Mouse (Mus musculus): ENCODE data around the gene Fetub. TPM values are rescaled to one million over a fixed set of nuclear protein-coding genes. Genes with fewer than 3 reads are reported as not detected.

The Fetub gene
- polyA plus RNA-seq, 1 experiment from 2014 or later: not detected

- Histone ChIP-seq H3K4me1 (ENCODE audit: insufficient read depth) (no peaks in the 10 kb centered on the region), H3K27ac (ENCODE audit: low read depth) (no peak within 1 kb of the TSS), H3K36me3 (ENCODE audit: insufficient read depth) (no peaks in the 10 kb centered on the region), H3K27me3 (ENCODE audit: insufficient read depth, low read length) (no peaks in the 10 kb centered on the region), H3K4me2 (no peak within 1 kb of the TSS), H3K9me3 (ENCODE audit: low read depth, low read length) (no peaks in the 10 kb centered on the region), H3K9ac (no peak within 1 kb of the TSS), H3K4me3 (ENCODE audit: low read depth, low read length) (no peak within 1 kb of the TSS)
- 83% methylated on average over 11 of the region's 11 CpGs for WGBS
- no peak for DNase-seq
- no peak for ATAC-seq (ENCODE audit: insufficient read depth)
- TF ChIP-seq CTCF (IDR thresholded peaks at IDR 0.05; ENCODE audit: low read depth): no peak
Observed at GRCm38 (mm10) chr16:22890683-22891510, 27.2 kb upstream of the Fetub start, which contains the start of gene Ahsg. Ahsg (plus strand) TSS chr16:22891277.

GRCm38 (mm10) chr16:22891733-22892154, 26.4 kb upstream of the Fetub start:
- ATAC-seq (ENCODE audit: insufficient read depth) (no peak), DNase-seq (no peak)
- Histone ChIP-seq H3K27ac (ENCODE audit: low read depth) (no peak overlapping the region), H3K4me2 (no peak overlapping the region), H3K9me3 (ENCODE audit: low read depth, low read length) (no peaks in the 10 kb centered on the region), H3K4me3 (ENCODE audit: low read depth, low read length) (no peak overlapping the region), H3K4me1 (ENCODE audit: insufficient read depth) (no peaks in the 10 kb centered on the region), H3K27me3 (ENCODE audit: insufficient read depth, low read length) (no peaks in the 10 kb centered on the region), H3K36me3 (ENCODE audit: insufficient read depth) (no peaks in the 10 kb centered on the region), H3K9ac (no peak overlapping the region)
- 71% methylated on average over 8 of the region's 8 CpGs for WGBS
- TF ChIP-seq CTCF (IDR thresholded peaks at IDR 0.05; ENCODE audit: low read depth): no peak

- WGBS: 68% methylated on average over 7 of the region's 8 CpGs
- no peak for DNase-seq
- H3K9me3 ChIP-seq (ENCODE audit: low read depth, low read length): no peaks in the 10 kb centered on the region
- no peak overlapping the region for H3K9ac ChIP-seq
- no peaks in the 10 kb centered on the region for H3K27me3 ChIP-seq (ENCODE audit: insufficient read depth, low read length)
- no peak overlapping the region for H3K4me2 ChIP-seq
- no peak overlapping the region for H3K27ac ChIP-seq (ENCODE audit: low read depth)
- no peak for TF ChIP-seq CTCF (IDR thresholded peaks at IDR 0.05; ENCODE audit: low read depth)
- ATAC-seq (ENCODE audit: insufficient read depth): no peak
- H3K36me3 ChIP-seq (ENCODE audit: insufficient read depth): no peaks in the 10 kb centered on the region
- no peak overlapping the region for H3K4me3 ChIP-seq (ENCODE audit: low read depth, low read length)
- no peaks in the 10 kb centered on the region for H3K4me1 ChIP-seq (ENCODE audit: insufficient read depth)
Observed at GRCm38 (mm10) chr16:22894095-22894494, 24.0 kb upstream of the Fetub start.

GRCm38 (mm10) chr16:22896618-22897017, 21.5 kb upstream of the Fetub start:
- Histone ChIP-seq H3K4me2 (no peak overlapping the region), H3K27me3 (ENCODE audit: insufficient read depth, low read length) (no peaks in the 10 kb centered on the region), H3K9me3 (ENCODE audit: low read depth, low read length) (no peaks in the 10 kb centered on the region), H3K36me3 (ENCODE audit: insufficient read depth) (no peaks in the 10 kb centered on the region), H3K27ac (ENCODE audit: low read depth) (no peak overlapping the region), H3K4me1 (ENCODE audit: insufficient read depth) (no peaks in the 10 kb centered on the region), H3K4me3 (ENCODE audit: low read depth, low read length) (no peak overlapping the region), H3K9ac (no peak overlapping the region)
- no peak for TF ChIP-seq CTCF (IDR thresholded peaks at IDR 0.05; ENCODE audit: low read depth)
- whole genome bisulfite sequencing: 53% methylated on average over 2 of the region's 2 CpGs
- DNase-seq (no peak), ATAC-seq (ENCODE audit: insufficient read depth) (no peak)

- DNase-seq (no peak), ATAC-seq (ENCODE audit: insufficient read depth) (no peak)
- TF ChIP-seq CTCF (IDR thresholded peaks at IDR 0.05; ENCODE audit: low read depth): no peak
- Histone ChIP-seq H3K27me3 (ENCODE audit: insufficient read depth, low read length) (no peaks in the 10 kb centered on the region), H3K36me3 (ENCODE audit: insufficient read depth) (no peaks in the 10 kb centered on the region), H3K4me3 (ENCODE audit: low read depth, low read length) (no peak overlapping the region), H3K4me2 (no peak overlapping the region), H3K27ac (ENCODE audit: low read depth) (no peak overlapping the region), H3K9ac (no peak overlapping the region), H3K9me3 (ENCODE audit: low read depth, low read length) (no peaks in the 10 kb centered on the region), H3K4me1 (ENCODE audit: insufficient read depth) (no peaks in the 10 kb centered on the region)
- WGBS: 50% methylated on average over 5 of the region's 5 CpGs
Observed at GRCm38 (mm10) chr16:22899346-22899745, 18.8 kb upstream of the Fetub start.

GRCm38 (mm10) chr16:22899866-22900570, 18.1 kb upstream of the Fetub start:
- Histone ChIP-seq H3K4me1 (ENCODE audit: insufficient read depth) (no peaks in the 10 kb centered on the region), H3K9me3 (ENCODE audit: low read depth, low read length) (no peaks in the 10 kb centered on the region), H3K36me3 (ENCODE audit: insufficient read depth) (no peaks in the 10 kb centered on the region), H3K9ac (no peak overlapping the region), H3K4me3 (ENCODE audit: low read depth, low read length) (no peak overlapping the region), H3K27me3 (ENCODE audit: insufficient read depth, low read length) (no peaks in the 10 kb centered on the region), H3K27ac (ENCODE audit: low read depth) (no peak overlapping the region), H3K4me2 (no peak overlapping the region)
- DNase-seq (no peak), ATAC-seq (ENCODE audit: insufficient read depth) (no peak)
- WGBS: 59% methylated on average over 10 of the region's 10 CpGs
- no peak for TF ChIP-seq CTCF (IDR thresholded peaks at IDR 0.05; ENCODE audit: low read depth)

GRCm38 (mm10) chr16:22901326-22901725, 16.8 kb upstream of the Fetub start:
- H3K4me1 ChIP-seq (ENCODE audit: insufficient read depth): no peaks in the 10 kb centered on the region
- H3K9ac ChIP-seq: no peak overlapping the region
- no peaks in the 10 kb centered on the region for H3K36me3 ChIP-seq (ENCODE audit: insufficient read depth)
- 49% methylated on average over 3 of the region's 3 CpGs for WGBS
- H3K4me3 ChIP-seq (ENCODE audit: low read depth, low read length): no peak overlapping the region
- ATAC-seq (ENCODE audit: insufficient read depth) (no peak), DNase-seq (no peak)
- no peak overlapping the region for H3K27ac ChIP-seq (ENCODE audit: low read depth)
- no peak for TF ChIP-seq CTCF (IDR thresholded peaks at IDR 0.05; ENCODE audit: low read depth)
- H3K9me3 ChIP-seq (ENCODE audit: low read depth, low read length): no peaks in the 10 kb centered on the region
- no peaks in the 10 kb centered on the region for H3K27me3 ChIP-seq (ENCODE audit: insufficient read depth, low read length)
- H3K4me2 ChIP-seq: no peak overlapping the region

All from lung, embryonic 14.5 days (tissue).